Mouse (Mus musculus) bone marrow, adult 2 months (tissue): ENCODE results near the gene Srxn1.

Experiments used
- CTCF ChIP-seq: fragments of 200-500 bp; IDR thresholded peaks from 2 replicates; pipeline ENCODE4 v1.5.1; 2011; ENCODE audit warnings: low read length, control low read depth; ENCODE audit not compliant: control insufficient read depth, insufficient read depth
- POLR2A ChIP-seq: fragments of 200-500 bp; IDR thresholded peaks from 2 replicates; pipeline ENCODE4 v1.6.1; 2011; ENCODE audit warnings: low read depth, mild to moderate bottlenecking, control low read depth, low read length, borderline replicate concordance; ENCODE audit not compliant: control insufficient read depth

GRCm38 (mm10) chr2:152111920-152112319 lies 6.6 kb downstream of the Srxn1 start:
- TF ChIP-seq POLR2A: no peak
- TF ChIP-seq CTCF: peak; percentile 100
